Mouse (Mus musculus) heart, adult 9 months (tissue): ENCODE measurements around the gene Rnf40.
"Not testable (repeated sequence)": the region's sequence is repeated elsewhere in the genome, so short reads cannot be mapped to it uniquely, and the experiment has no call there.

Source experiments
- DNase-seq, 2 experiments: peaks; one replicate each; pipeline ENCODE4 v3.0.0; 2022; ENCODE audit warnings: low spot score in 2 of 2

Rnf40 gene

DNA sequence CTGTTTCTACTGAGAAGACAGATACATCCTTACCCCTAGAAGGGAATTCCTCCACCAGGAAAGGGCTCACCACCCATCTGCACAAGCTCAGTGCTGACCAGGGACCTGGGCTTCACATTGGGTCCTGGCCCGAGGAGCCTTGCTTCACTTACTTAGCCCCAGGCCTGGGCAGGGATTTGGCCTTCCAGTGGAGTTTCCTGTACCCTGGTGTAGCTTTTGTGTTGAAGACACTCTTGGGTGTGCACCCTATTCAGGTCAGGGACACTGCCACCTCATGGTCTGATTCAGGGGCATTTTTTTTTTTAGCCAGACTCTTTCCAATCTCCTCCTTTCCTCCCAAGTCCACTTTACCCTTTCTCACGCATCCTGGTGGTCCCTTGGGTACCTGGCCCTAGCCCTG is 14.3 kb downstream of the Rnf40 start:
- DNase-seq = no peak

DNA sequence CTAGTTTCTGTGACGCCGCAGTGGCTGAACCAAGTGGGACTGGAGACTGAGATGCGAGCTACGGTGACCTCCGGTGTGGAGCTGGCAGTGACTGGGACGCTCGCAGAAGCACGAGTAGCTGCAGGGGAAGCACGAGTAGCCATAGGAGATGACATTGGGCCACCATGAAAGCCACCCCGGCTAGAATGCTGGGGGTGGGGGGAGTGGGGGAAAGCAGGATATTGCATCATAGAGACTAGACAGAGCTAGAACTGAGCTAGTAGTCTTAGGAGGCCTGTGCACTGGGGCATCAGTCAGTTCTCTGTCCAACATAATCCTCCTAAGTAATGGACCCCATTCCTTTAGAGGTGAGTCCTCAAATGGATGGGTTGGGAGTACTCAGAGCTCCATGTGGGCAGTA is 15.7 kb downstream of the Rnf40 start:
- DNase-seq = no peak

DNA sequence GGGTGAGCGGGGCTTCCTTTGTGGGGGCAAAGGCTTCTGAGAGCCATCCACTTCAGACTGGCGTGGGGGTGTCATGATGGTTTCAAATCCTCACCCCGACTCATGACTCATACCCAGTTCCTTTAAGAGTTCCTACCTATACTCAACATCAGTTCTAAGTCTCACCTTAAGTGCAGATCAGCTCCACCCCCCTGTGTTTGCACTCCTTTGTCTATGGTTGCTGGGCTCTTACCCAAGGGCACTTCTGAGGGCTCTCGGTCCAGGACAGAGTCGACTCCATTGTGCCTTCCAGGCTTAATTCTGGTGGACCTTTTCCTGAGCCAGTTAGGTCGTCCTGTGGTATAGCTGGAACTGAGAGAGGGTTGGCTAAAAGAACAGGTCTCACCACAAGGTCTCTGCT is 18.6 kb downstream of the Rnf40 start:
- DNase-seq = no peak

DNA sequence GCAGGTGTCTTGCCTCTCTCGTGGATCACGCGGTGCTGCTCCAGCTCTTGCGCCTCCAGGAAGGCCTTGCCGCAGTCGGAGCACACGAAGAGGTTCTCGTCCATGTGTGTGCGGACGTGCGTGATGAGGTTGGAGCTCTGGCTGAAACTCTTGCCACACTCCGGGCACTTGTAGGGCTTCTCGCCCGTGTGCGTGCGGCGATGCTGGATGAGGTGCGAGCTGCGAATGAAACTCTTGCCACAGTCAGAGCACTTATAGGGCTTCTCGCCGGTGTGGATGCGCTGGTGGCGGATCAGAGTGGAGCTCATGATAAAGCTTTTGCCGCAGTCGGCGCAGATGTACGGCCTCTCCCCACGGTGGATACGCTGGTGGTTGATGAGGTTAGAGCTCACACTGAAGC is 22.4 kb downstream of the Rnf40 start:
- no peak for DNase-seq

DNA sequence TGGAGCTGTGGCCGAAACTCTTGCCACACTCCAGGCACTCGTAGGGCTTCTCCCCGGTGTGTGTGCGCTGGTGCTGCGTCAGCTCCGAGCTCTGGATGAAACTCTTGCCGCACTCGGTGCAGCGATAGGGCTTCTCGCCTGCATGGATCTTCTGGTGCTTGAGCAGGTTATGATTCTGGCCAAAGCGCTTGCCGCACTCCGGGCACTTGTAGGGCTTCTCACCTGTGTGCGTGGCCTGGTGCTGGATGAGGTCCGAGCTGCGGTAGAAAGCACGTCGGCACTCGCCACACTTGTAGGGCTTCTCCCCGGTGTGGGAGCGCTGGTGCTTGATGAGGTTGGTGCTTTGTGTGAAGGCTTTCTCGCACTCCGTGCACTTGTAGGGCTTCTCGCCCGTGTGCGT is 23.0 kb downstream of the Rnf40 start:
- DNase-seq = no peak

GRCm38 (mm10) chr7:127613501-127613900 is 24.9 kb downstream of the Rnf40 start:
- peak in 1 of 2 experiments; percentile 17 for DNase-seq

DNA sequence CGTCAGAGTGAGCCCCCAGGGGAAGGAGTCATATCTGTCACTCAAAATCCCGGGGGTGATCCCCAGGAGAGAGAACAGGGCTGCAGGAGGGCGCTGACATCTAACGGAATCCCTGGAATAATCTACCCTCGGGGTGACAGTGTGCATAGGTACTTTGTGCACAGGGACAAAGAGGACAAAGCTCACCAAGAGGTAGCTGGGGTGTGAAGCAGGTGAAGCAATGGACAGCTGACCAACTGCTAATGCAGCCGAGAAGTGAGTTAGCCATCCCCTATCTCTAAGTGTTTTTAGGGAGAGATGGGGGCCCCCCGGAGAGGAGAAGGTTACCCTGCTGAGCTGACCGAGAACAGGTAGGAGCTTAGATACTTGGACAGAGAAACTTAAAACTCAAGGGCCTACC is 25.5 kb downstream of the Rnf40 start:
- no peak for DNase-seq

- peak; percentile 44 to 47 for DNase-seq
Measured at GRCm38 (mm10) chr7:127614511-127614890, 25.9 kb downstream of the Rnf40 start.

- DNase-seq = peak; percentile 83 to 84
Measured at GRCm38 (mm10) chr7:127614891-127615843, 26.6 kb downstream of the Rnf40 start, which contains the start of gene Zfp629. Gene Zfp629 (minus strand): TSS chr7:127615797.

DNA sequence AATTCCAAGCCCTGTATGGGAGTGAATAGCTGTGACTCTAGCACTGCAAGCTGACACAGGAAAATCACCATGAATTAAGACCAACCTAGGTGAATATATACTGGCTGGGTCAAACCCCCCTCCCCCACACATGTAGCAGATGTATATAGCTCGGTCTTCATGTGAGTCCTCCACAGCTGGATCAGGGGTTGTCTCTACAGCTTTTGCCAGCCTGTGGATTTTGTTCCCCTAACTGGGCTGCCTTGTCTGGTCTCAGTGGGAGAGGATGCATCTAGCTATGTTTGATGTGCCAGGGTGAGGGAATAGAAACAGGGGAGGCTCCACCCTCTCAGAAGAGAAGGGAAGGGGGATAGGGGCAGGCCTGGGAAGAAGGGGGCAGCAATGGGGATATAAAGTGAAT is 27.8 kb downstream of the Rnf40 start:
- no peak for DNase-seq

- DNase-seq = no peak
Measured at GRCm38 (mm10) chr7:127616881-127617280, 28.3 kb downstream of the Rnf40 start.

- no peak for DNase-seq
Measured at GRCm38 (mm10) chr7:127617962-127618361, 29.4 kb downstream of the Rnf40 start.

DNA sequence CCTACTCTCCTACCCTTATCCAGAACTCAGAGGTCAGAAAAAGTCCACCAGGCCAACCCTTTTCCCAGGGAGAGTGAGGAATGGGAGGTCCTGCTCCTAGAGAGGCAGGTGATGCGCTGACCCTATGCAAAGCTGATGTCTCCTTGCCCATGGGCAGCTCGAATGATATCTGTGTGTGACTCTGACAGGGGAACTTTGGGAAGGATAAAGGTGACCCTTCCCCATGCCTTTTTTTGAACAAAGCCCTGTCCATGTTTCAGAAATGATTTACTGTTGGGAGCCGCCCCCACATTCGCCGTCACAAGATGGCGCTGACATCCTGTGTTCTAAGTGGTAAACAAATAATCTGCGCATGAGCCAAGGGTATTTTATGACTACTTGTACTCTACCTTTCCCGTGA is 29.8 kb downstream of the Rnf40 start:
- not testable (repeated sequence) for DNase-seq

GRCm38 (mm10) chr7:127626039-127626438 is 37.5 kb downstream of the Rnf40 start:
- no peak for DNase-seq

DNA sequence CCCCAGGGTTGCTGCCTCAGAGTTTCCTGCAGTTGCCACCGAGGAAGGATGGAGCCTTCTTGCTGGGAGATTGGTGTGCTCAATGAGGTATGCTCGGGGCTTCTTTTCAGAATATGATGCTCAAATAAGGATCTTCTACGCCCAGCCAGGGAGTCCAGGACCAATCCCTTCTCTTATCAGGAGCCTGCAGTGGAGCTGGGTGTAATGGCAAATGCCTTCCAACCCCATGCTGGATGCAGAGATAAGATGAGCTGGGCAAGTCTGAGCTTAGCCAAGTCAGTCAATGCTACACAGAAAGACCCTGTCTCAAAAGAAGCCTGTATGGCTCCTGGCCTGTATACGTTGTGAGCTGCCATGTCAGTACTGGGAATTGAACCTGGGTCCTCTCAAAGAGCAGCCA is 37.9 kb downstream of the Rnf40 start:
- DNase-seq = no peak

DNA sequence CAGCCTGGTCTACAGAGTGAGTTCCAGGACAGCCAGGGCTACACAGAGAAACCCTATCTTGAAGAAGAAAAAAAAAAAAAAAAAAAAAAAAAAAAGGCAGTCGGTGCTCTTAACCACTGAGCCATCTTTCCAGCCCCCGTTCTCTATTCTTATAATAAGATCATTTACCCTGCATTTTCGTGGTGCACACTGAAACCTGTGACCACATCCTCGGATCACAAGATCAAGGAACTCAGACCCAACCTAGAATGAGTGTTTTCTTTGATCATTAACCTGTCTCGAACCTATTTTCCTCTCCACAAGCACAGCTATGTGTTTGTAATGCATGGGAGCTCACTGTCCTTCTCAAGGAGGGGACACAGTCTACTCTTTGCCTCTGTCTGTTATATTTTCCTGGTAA is 40.1 kb downstream of the Rnf40 start:
- DNase-seq = no peak

- DNase-seq = no peak
Measured at GRCm38 (mm10) chr7:127631416-127631815, 42.8 kb downstream of the Rnf40 start.

DNA sequence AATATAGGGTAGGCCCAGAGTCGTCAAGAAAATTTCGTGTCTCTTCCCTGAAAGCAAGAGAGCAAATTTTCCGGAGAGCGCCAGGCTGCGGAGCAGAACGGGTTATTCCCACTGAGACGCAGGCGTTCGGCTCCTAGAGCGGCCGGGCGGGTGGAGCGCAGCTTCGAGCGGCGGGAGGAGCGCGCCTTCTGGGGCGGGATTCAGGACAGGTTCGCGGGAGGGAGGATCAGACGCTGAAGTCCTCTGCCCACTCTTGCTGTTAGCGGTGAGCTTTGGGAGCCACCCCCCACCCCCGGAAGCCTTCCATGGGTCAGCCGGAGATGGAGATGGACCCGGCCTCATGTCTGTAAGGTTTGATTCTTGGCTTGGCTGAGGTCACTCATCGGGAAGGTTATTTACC is 48.4 kb downstream of the Rnf40 start:
- DNase-seq = peak; percentile 63 to 69

DNA sequence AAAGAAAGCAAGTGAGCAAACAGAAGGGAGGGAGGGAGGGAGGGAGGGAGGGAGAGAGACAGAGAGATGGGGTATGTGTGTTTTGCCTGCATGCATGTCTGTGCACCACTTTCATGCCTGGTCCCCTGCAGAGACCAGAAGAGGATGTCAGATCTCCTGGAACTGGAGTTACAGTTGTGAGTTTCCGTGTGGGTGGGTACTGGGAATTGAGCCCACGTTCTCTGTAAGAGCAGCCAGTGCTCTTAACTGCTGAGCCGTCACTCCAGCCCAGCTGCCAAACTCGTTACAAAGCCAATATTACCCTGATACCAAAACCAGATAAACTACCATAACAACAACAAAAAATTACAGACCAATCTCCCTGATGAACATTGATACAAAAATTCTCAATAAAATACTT is 52.7 kb downstream of the Rnf40 start:
- DNase-seq = peak in 1 of 2 experiments; percentile 16

DNA sequence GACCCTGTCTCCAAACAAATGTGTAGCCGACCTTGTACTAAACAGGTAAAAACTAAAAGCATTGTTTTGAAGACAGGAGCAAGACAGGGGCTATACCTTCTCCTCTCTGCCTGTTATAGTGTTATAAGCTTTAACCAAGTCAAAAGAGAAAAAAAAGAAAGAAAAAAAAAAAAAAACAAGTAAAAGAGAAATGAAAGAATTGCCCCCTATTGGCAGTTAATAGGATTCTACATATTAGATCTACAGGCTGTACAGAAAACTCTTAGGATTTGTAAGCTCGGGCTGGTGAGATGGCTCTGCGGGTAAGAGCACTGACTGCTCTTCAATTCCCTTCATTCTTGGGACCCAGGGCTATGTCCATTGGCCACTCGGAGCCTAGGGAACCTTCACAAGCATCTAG is 53.7 kb downstream of the Rnf40 start:
- DNase-seq = no peak

GRCm38 (mm10) chr7:127646363-127646762 is 57.8 kb downstream of the Rnf40 start:
- DNase-seq = no peak

DNA sequence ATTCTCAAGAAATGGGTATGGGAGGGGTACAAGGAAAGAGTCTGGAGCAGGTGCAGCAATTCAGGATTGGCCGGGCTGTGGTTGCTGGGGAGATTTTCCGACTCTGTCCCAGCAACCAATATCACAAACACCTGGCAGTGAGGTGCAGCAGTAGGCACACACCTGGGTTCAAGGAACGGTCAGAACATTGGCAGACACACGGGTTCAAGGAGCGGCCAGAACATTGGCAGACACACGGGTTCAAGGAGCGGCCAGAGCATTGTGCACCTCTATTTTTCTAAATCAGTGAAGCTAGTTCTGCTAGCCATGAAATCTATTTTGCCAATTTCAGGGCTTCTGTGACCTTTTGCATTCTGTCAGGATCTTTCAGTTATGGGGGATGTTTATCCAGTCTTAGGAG is 59.0 kb downstream of the Rnf40 start:
- DNase-seq = not testable (repeated sequence)

DNA sequence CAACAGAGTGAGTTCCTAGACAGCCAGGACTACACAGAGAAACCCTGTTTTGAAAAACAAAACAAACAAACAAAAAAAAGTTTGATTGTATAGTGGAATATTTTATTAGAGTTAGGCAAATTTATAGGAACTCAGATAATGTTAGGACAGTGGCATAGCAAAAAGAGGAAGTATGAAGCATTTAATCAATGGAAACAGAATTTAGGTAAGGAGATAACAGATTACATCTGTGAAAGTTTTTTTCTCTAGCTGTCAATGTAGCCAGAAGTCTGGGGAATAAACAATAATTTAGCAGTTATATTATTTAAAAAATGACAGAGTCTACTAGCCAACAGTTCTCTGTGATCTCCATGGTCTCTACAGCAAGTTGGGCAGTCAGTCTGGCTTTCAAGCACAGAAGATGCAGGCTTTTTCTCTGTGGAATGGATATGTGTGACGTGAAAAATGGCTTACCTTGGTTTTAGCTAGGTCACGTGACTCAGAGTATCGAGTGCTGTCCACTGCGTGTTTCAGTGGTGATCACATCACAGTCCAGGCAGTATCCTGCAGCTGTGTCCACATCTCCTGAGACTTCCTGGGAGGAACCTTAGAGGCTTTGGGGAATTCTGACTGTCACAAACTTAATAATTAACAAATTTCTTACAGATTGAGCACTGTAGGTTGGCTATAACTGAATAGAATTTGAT is 60.1 kb downstream of the Rnf40 start:
- no peak for DNase-seq
